Mouse (Mus musculus): ENCODE data around the gene Crlf1. TPM values are rescaled to one million over a fixed set of nuclear protein-coding genes. Genes with fewer than 3 reads are reported as not detected.

Gene Crlf1
- polyA plus RNA-seq, 1 experiment from 2014 or later = 5.8 TPM

- Histone ChIP-seq H3K36me3 (ENCODE audit: control insufficient read depth, insufficient read depth, low read length) (no peaks in the 10 kb centered on the region), H3K9ac (ENCODE audit: low read length) (no peak overlapping the region), H3K27me3 (ENCODE audit: control insufficient read depth, insufficient read depth, low read length) (no peaks in the 10 kb centered on the region), H3K4me2 (replicated peaks; ENCODE audit: low read depth) (no peak overlapping the region; the same call in 1 of the 2 replicates), H3K27ac (replicated peaks) (peak overlapping the region; percentile 81), H3K4me1 (replicated peaks; ENCODE audit: control insufficient read depth, insufficient read depth) (no peaks in the 10 kb centered on the region; the same call in 1 of the 2 replicates), H3K4me3 (ENCODE audit: low read depth, low read length) (no peak overlapping the region), H3K9me3 (ENCODE audit: control insufficient read depth, low read length) (no peaks in the 10 kb centered on the region)
- TF ChIP-seq CTCF (IDR thresholded peaks at IDR 0.05; ENCODE audit: low read depth) = peak; percentile 61
- no peak for TF ChIP-seq EP300 (optimal IDR thresholded peaks at IDR 0.05)
- peak; percentile 71 for DNase-seq (ENCODE audit: low spot score)
- ATAC-seq (ENCODE audit: low FRiP score, low TSS enrichment) = peak; percentile 25
- 51% methylated on average over 6 of the region's 6 CpGs for WGBS
These were observed 51.3 kb downstream of the Crlf1 start for GRCm38 (mm10) chr8:70544200-70544687.

DNA sequence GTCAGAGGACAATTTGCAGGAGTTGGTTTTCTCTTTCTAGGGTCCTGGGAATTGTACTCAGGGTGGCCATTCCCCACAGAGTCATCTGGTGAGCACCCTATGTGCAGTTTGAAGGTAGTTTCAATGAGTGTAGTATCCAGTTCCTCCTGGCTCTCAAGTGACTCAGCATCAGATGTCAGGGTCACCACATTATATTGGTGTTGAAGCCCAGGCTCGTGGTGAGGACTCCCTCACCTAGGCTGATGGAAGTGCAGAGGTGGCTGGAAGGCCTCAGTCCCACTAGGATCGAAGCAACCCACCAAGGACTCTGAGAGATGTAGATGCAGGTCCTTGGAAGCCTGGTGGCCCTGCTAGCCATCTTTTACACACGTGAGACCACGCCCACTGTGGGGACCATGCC, 53.5 kb downstream of the Crlf1 start:
- no peaks in the 10 kb centered on the region for H3K9me3 ChIP-seq (ENCODE audit: control insufficient read depth, low read length)
- no peak for ATAC-seq (ENCODE audit: low FRiP score, low TSS enrichment)
- no peaks in the 10 kb centered on the region for H3K4me1 ChIP-seq (replicated peaks; ENCODE audit: control insufficient read depth, insufficient read depth)
- no peaks in the 10 kb centered on the region for H3K27me3 ChIP-seq (ENCODE audit: control insufficient read depth, insufficient read depth, low read length)
- H3K27ac ChIP-seq (replicated peaks) = no peak overlapping the region
- no peak overlapping the region for H3K9ac ChIP-seq (ENCODE audit: low read length)
- WGBS = 77% methylated on average over 4 of the region's 4 CpGs
- no peaks in the 10 kb centered on the region; the same call in 1 of the 2 replicates for H3K36me3 ChIP-seq (ENCODE audit: control insufficient read depth, insufficient read depth, low read length)
- H3K4me2 ChIP-seq (replicated peaks; ENCODE audit: low read depth) = no peak overlapping the region
- no peak overlapping the region for H3K4me3 ChIP-seq (ENCODE audit: low read depth, low read length)
- TF ChIP-seq EP300 (optimal IDR thresholded peaks at IDR 0.05) (no peak), CTCF (IDR thresholded peaks at IDR 0.05; ENCODE audit: low read depth) (no peak)
- no peak for DNase-seq (ENCODE audit: low spot score)

- Histone ChIP-seq H3K4me2 (replicated peaks; ENCODE audit: low read depth) (no peak overlapping the region), H3K4me1 (replicated peaks; ENCODE audit: control insufficient read depth, insufficient read depth) (0 out of 2 replicates have a peak, but pooled peaks cover 2% of the 10 kb centered on the region), H3K9ac (ENCODE audit: low read length) (no peak overlapping the region), H3K4me3 (ENCODE audit: low read depth, low read length) (no peak overlapping the region), H3K27ac (replicated peaks) (no peak overlapping the region), H3K36me3 (ENCODE audit: control insufficient read depth, insufficient read depth, low read length) (no peaks in the 10 kb centered on the region; the same call in 1 of the 2 replicates), H3K9me3 (ENCODE audit: control insufficient read depth, low read length) (no peaks in the 10 kb centered on the region), H3K27me3 (ENCODE audit: control insufficient read depth, insufficient read depth, low read length) (no peaks in the 10 kb centered on the region)
- no peak for ATAC-seq (ENCODE audit: low FRiP score, low TSS enrichment)
- TF ChIP-seq EP300 (optimal IDR thresholded peaks at IDR 0.05) (no peak), CTCF (IDR thresholded peaks at IDR 0.05; ENCODE audit: low read depth) (no peak)
- WGBS = 80% methylated on average over 6 of the region's 6 CpGs
- no peak for DNase-seq (ENCODE audit: low spot score)
These were observed 54.8 kb downstream of the Crlf1 start for GRCm38 (mm10) chr8:70547762-70548161.

DNA sequence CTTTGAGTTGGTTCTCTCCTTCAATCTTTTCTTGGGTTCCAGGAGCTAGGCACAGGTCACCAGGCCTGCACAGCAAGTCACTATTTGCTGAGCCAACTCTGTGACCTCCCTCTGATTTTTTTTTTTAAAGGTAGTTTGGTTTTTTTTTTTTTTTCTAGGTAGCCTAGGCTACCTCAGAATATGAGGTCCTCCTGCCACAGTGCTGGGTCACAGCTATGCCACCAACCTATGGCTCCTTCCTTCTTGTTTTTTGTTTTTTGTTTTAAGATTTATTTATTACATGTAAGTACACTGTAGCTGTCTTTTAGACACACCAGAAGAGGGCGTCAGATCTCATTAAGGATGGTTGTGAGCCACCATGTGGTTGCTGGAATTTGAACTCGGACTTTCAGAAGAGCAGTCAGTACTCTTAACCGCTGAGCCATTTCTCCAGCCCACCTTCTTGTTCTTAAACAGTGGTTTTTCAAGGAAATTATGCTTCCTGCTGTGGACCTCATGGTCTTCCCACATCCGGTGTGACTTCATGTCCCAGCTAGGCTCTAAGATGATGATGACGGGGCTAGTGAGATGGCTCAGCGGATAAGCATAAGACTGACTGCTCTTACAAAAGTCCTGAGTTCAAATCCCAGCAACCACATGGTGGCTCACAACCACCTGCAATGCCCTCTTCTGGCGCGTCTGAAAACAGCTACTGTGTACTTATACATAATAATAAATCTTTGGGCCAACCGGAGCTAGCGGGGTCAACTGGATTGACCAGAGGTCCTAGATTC, 56.6 kb downstream of the Crlf1 start:
- Histone ChIP-seq H3K4me3 (ENCODE audit: low read depth, low read length) (no peak overlapping the region), H3K9me3 (ENCODE audit: control insufficient read depth, low read length) (no peaks in the 10 kb centered on the region), H3K4me1 (replicated peaks; ENCODE audit: control insufficient read depth, insufficient read depth) (peaks cover 8% of the 10 kb centered on the region), H3K27ac (replicated peaks) (no peak overlapping the region), H3K9ac (ENCODE audit: low read length) (no peak overlapping the region), H3K27me3 (ENCODE audit: control insufficient read depth, insufficient read depth, low read length) (no peaks in the 10 kb centered on the region), H3K4me2 (replicated peaks; ENCODE audit: low read depth) (no peak overlapping the region), H3K36me3 (ENCODE audit: control insufficient read depth, insufficient read depth, low read length) (no peaks in the 10 kb centered on the region; the same call in 1 of the 2 replicates)
- peak; percentile 29; the same call in 1 of the 2 replicates for TF ChIP-seq CTCF (IDR thresholded peaks at IDR 0.05; ENCODE audit: low read depth)
- no peak for TF ChIP-seq EP300 (optimal IDR thresholded peaks at IDR 0.05)
- DNase-seq (ENCODE audit: low spot score) = no peak
- 89% methylated on average over 10 of the region's 10 CpGs for WGBS
- ATAC-seq (ENCODE audit: low FRiP score, low TSS enrichment) = no peak

DNA sequence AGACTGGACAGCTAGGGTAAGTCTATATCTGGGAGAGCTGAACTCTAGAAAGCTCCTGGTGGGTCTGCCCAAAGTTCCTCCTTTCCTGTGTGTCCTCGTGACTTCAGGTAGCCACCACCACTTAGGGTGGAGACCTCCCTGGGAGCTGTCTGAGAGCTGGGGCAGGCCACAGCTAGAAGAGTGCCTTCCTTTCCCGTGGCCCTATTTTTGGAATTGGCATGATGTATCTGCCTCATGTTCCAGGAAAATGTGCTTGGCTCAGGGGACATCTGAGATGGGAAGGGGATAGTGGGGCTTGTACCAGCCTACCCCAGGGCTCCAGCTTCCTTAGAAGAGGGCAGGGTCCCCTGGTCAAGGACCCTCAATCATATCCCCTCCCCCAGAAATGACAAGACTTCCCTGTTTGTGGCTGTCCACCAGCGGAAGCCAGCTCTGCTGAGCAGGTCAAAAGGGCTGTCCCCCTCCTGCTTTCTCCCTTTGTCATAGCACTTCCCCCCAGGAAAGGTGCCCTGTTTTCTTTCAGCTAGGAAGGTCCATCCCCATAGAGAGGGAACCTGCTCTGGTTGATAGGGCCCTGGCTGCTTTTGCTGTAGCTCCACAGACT, 58.7 kb downstream of the Crlf1 start:
- no peak overlapping the region for H3K9ac ChIP-seq (ENCODE audit: low read length)
- 52% methylated on average over 3 of the region's 3 CpGs for WGBS
- H3K27me3 ChIP-seq (ENCODE audit: control insufficient read depth, insufficient read depth, low read length) = no peaks in the 10 kb centered on the region
- H3K36me3 ChIP-seq (ENCODE audit: control insufficient read depth, insufficient read depth, low read length) = no peaks in the 10 kb centered on the region; the same call in 1 of the 2 replicates
- 0 out of 2 replicates have a peak overlapping the region, but pooled peaks have one; percentile 40 for H3K27ac ChIP-seq (replicated peaks)
- peaks cover 8% of the 10 kb centered on the region for H3K4me1 ChIP-seq (replicated peaks; ENCODE audit: control insufficient read depth, insufficient read depth)
- no peak overlapping the region for H3K4me3 ChIP-seq (ENCODE audit: low read depth, low read length)
- H3K9me3 ChIP-seq (ENCODE audit: control insufficient read depth, low read length) = no peaks in the 10 kb centered on the region
- no peak for TF ChIP-seq EP300 (optimal IDR thresholded peaks at IDR 0.05)
- no peak for DNase-seq (ENCODE audit: low spot score)
- no peak for ATAC-seq (ENCODE audit: low FRiP score, low TSS enrichment)
- H3K4me2 ChIP-seq (replicated peaks; ENCODE audit: low read depth) = no peak overlapping the region
